Mouse (Mus musculus) cerebral cortex, adult 2 months (tissue): ENCODE measurements around the gene Fadd.

Experiments used
- WGBS: fragments of 180-500 bp; shearing (Covaris S2); methylation state at CpG from one replicate; pipeline ENCODE4 v1.1.7; 2018; 5-methylcytosine and 5-hydroxymethylcytosine counted together

The Fadd gene

GRCm38 (mm10) chr7:144527723-144528221 is 54.5 kb downstream of the Fadd start:
- WGBS = 21% methylated on average over 1 of the region's 1 CpGs
